Mouse (Mus musculus) midbrain, postnatal 0 days (tissue): ENCODE measurements at regions not wholly inside any gene's neighbourhood (a gene's known extent, or its start where the extent isn't known, plus 50 kb on each side); places are given as distances from the start of the nearest gene placed in this dataset.

Experiments
- ATAC-seq: fragments of 200-750 bp; cut with Nextera tagmentation; 2 replicates; pipeline ENCODE4 v1.8.0; 2017; ENCODE audit warnings: moderate number of reproducible peaks, mild to moderate bottlenecking, moderate TSS enrichment, moderate library complexity; ENCODE audit not compliant: low FRiP score
- DNase-seq: peaks from one replicate; pipeline ENCODE4 v3.0.0-alpha.2; 2015; ENCODE audit warnings: low spot score
- H3K27ac ChIP-seq: fragments of 300-500 bp; sonication (generic); 2 replicates; pipeline ENCODE4 v1.5.1; 2014; ENCODE audit warnings: low read depth, mild to moderate bottlenecking, low read length, mixed read lengths
- H3K27me3 ChIP-seq: fragments of 300-500 bp; sonication (generic); 2 replicates; pipeline ENCODE4 v1.6.1; 2014; ENCODE audit warnings: low read length, control low read depth, mixed read lengths; ENCODE audit not compliant: insufficient read depth
- H3K36me3 ChIP-seq: fragments of 300-500 bp; sonication (generic); 2 replicates; pipeline ENCODE4 v1.6.1; 2014; ENCODE audit warnings: low read length, control low read depth, mixed read lengths; ENCODE audit not compliant: insufficient read depth
- H3K4me1 ChIP-seq: fragments of 300-500 bp; sonication (generic); 2 replicates; pipeline ENCODE4 v1.6.1; 2014; ENCODE audit warnings: mild to moderate bottlenecking, control low read depth, antibody characterized with exemption, low read length, mixed read lengths; ENCODE audit not compliant: insufficient read depth
- H3K4me2 ChIP-seq: fragments of 300-500 bp; sonication (generic); 2 replicates; pipeline ENCODE4 v1.6.1; 2014; ENCODE audit warnings: low read depth, mild to moderate bottlenecking, low read length, mixed read lengths; ENCODE audit not compliant: poor library complexity, severe bottlenecking
- H3K4me3 ChIP-seq: fragments of 300-500 bp; sonication (generic); 2 replicates; pipeline ENCODE4 v1.5.1; 2014; ENCODE audit warnings: low read depth, mild to moderate bottlenecking, low read length, moderate library complexity
- H3K9ac ChIP-seq: fragments of 300-500 bp; sonication (generic); replicated peaks from 2 replicates; pipeline ENCODE4 v1.6.1; 2014; ENCODE audit warnings: mild to moderate bottlenecking, low read length, moderate library complexity, mixed read lengths; ENCODE audit not compliant: poor library complexity, severe bottlenecking
- H3K9me3 ChIP-seq: fragments of 300-500 bp; sonication (generic); 2 replicates; pipeline ENCODE4 v1.6.1; 2016; ENCODE audit warnings: low read length, control low read depth
- CTCF ChIP-seq: IDR thresholded peaks from 2 replicates; pipeline ENCODE4 v1.5.1; 2016; ENCODE audit warnings: antibody characterized with exemption, mild to moderate bottlenecking
- WGBS: fragments of 180-500 bp; shearing (Covaris S2); extraction: QIAGEN DNeasy Blood & Tissue Kit; methylation state at CpG from one replicate; pipeline ENCODE4 v1.1.7; 2014; 5-methylcytosine and 5-hydroxymethylcytosine counted together

DNA sequence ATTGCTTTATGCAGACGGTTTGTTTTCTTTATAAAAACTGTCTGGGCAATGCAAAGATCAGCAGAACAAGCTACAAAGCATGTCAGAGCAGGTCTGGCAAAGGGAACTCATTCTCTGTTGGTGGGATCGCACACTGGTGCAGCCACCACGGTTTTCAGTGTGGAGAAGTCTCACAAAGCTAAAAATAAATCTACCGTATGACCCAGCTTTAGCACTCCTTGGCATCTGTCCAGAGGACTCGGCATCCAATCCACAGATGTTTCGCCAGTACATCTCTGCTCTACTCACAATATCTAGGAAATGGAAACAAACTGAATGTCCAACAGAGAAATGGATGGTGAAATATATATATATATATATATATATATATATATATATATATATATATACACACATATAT lies 69.4 kb upstream of the Tbc1d5 start:
- Histone ChIP-seq H3K27me3 (no peaks in the 10 kb centered on the region), H3K9me3 (no peaks in the 10 kb centered on the region), H3K27ac (no peak overlapping the region), H3K9ac (no peak overlapping the region), H3K4me1 (no peaks in the 10 kb centered on the region), H3K4me3 (no peak overlapping the region), H3K4me2 (no peak overlapping the region), H3K36me3 (no peaks in the 10 kb centered on the region)
- TF ChIP-seq CTCF, result no peak
- WGBS, result 72% methylated on average over 6 of the region's 6 CpGs
- peak; percentile 17 for DNase-seq
- no peak for ATAC-seq

GRCm38 (mm10) chr17:51246038-51246437 lies 66.9 kb upstream of the Tbc1d5 start:
- no peak for TF ChIP-seq CTCF
- H3K27me3 ChIP-seq, result no peaks in the 10 kb centered on the region
- WGBS, result 86% methylated on average over 3 of the region's 3 CpGs
- no peak for ATAC-seq
- DNase-seq, result peak; percentile 16
- H3K4me2 ChIP-seq, result no peak overlapping the region
- no peak overlapping the region for H3K9ac ChIP-seq
- H3K27ac ChIP-seq, result no peak overlapping the region
- H3K9me3 ChIP-seq, result no peaks in the 10 kb centered on the region
- H3K36me3 ChIP-seq, result no peaks in the 10 kb centered on the region
- H3K4me1 ChIP-seq, result no peaks in the 10 kb centered on the region
- H3K4me3 ChIP-seq, result no peak overlapping the region

DNA sequence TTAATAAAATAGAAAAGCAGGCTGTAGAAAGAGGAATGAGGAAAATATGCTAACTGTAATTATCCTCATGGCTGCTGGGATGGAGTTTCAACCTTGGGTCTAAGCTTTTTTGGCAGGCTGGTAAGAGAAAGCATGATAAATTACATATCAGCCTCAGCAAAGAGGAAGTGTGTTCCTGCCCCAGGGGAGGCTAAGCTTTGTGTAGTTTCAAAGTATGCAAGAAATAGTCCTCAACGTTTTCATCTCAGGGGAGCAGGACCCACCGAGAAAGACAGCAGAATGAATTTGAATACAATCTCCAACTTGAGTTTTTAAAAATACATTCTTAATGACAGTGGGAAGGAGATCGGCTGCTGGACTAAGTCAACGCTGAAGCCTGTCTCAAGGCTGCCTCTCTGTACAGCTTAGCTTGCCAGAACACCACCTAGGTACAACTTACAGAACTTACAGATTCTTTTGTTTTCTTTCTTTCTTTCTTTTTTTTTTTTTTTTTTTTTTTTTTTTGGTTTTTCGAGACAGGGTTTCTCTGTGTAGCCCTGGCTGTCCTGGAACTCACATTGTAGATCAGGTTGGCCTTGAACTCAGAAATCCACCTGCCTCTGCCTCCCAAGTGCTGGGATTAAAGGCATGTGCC lies 61.3 kb upstream of the Tbc1d5 start:
- Histone ChIP-seq H3K36me3 (no peaks in the 10 kb centered on the region), H3K9me3 (no peaks in the 10 kb centered on the region), H3K27me3 (no peaks in the 10 kb centered on the region), H3K4me3 (no peak overlapping the region), H3K4me1 (no peaks in the 10 kb centered on the region), H3K27ac (no peak overlapping the region), H3K4me2 (no peak overlapping the region), H3K9ac (no peak overlapping the region)
- no peak for ATAC-seq
- no peak for DNase-seq
- no peak for TF ChIP-seq CTCF
- 50% methylated on average over 5 of the region's 5 CpGs for WGBS

DNA sequence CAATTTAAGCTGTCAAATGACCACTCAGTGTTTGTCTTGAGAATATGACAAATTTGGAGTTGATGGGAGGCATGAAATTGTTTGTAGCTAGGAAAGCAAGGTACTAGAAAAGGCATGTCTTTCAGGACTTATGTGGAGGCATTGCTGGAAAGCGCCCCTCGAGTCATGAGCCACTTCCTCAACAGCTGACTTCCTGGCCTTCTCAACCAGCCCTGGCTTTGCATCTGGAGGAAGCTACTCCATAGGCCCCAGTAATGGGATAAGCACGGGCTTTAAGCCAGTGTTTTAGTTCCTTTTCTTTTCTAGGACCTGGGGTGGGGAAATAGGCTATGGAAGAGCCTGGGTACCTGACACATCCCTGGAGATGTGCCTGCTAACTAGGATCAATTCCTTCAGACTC lies 60.3 kb upstream of the Tbc1d5 start:
- H3K4me2 ChIP-seq, result no peak overlapping the region
- no peak for TF ChIP-seq CTCF
- H3K36me3 ChIP-seq, result no peaks in the 10 kb centered on the region
- H3K4me1 ChIP-seq, result no peaks in the 10 kb centered on the region
- H3K9ac ChIP-seq, result no peak overlapping the region
- H3K4me3 ChIP-seq, result no peak overlapping the region
- H3K27me3 ChIP-seq, result no peaks in the 10 kb centered on the region
- DNase-seq (no peak), ATAC-seq (no peak)
- no peak overlapping the region for H3K27ac ChIP-seq
- 76% methylated on average over 3 of the region's 3 CpGs for WGBS
- H3K9me3 ChIP-seq, result no peaks in the 10 kb centered on the region
